Mouse (Mus musculus) spleen, adult 10 weeks (tissue): Measurements from ENCODE around the gene Alpl. TPM values are rescaled to one million over a fixed set of nuclear protein-coding genes. Genes with fewer than 3 reads are reported as not detected.

ENCODE experiments used
- polyA plus RNA-seq: library from polyadenylated mRNA; stranded (reverse); fragments of 350-450 nt; fragmentation: Illumina TruSeq; extraction: RNeasy Lipid Tissue Mini Kit (QIAGEN cat#74804); gene quantifications from one replicate; pipeline ENCODE4 v1.2.3, GENCODE M21; 2015; ENCODE audit warnings: low replicate concordance; ENCODE audit not compliant: insufficient read depth

Alpl gene
- 6.6 TPM for polyA plus RNA-seq

DNA sequence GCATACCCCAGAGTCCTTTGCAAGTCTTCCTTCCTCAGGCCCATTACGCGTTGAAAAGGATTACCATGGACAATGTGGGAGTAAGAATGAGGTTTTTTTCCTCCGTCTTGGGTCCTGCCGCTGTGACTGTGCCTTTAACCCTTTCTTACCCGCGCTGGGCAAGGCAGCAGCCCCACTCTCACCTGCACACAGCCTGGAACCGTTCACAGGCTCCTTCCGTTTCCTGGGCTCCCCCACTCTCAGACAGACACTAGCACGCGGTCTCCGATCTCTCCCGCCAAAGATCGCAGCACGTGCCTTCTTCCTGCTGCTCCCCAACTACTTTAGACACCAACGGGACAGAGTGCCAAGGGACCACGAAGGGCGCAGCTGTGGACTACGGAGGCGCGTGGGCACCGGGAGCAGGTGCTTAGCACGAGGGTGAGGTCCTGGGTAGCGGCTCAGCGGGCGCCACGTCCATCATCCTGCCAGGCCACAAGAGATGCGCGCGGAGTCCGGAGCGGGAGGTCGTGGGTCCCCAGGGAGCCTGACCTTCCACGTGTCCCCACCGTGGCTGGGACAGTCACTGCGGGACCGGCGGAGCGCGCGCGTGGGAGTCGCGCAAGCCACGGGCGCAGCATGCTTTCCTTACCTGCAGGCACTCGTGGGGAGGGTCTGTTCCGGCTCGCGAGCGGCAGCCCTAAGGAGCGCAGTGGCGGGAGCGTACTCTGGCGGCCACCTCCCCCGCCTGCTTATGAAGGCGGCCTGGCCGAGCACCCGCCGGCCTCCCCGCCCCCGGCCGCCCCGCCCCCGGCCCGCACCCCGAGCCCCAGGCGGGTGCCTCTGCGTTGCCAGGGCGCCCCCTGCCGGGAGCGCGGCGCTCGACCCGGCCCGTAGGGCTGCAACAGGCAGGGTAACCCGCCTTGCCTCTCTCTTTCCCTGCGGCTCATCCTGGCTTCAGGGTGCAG lies at the start of gene Alpl:
TSS of gene Alpl (minus strand) at position 774 of the 947 bp plus-strand sequence.

Other genes starting within 250 kb of the Alpl start
- gene Ldlrad2, start 221.8 kb downstream of the Alpl start, polyA plus RNA-seq, result not detected
- 168 TPM for gene Usp48, start 202.6 kb downstream of the Alpl start, polyA plus RNA-seq
- 2.7 TPM for gene Rap1gap, start 131.7 kb downstream of the Alpl start, polyA plus RNA-seq
- gene Ece1, start 65.9 kb upstream of the Alpl start, polyA plus RNA-seq, result 11.9 TPM
- 81.1 TPM for gene Eif4g3, start 196.6 kb upstream of the Alpl start, polyA plus RNA-seq